Mouse (Mus musculus) lung, postnatal 0 days (tissue): ENCODE data around the gene Clns1a.

ENCODE experiments used
- CTCF ChIP-seq: IDR thresholded peaks from 2 replicates; pipeline ENCODE4 v1.5.1; 2016; ENCODE audit warnings: antibody characterized with exemption, mild to moderate bottlenecking
- EP300 ChIP-seq: IDR thresholded peaks from 2 replicates; pipeline ENCODE4 v1.6.1; 2016; ENCODE audit warnings: antibody characterized with exemption, mild to moderate bottlenecking, control low read depth

- TF ChIP-seq CTCF = 0 out of 2 replicates have a peak, but pooled peaks have one; percentile 6
- no peak for TF ChIP-seq EP300
Observed at GRCm38 (mm10) chr7:97720109-97720508, 23.7 kb downstream of the Clns1a start.
